Mouse (Mus musculus): ENCODE results near the gene Gm20837. TPM values are rescaled to one million over a fixed set of nuclear protein-coding genes. Genes with fewer than 3 reads are reported as not detected.

Gm20837 gene
- not detected in 2 replicates for polyA plus RNA-seq (2012; rRNA removed)

GRCm38 (mm10) chrY:90400948-90401347, at the start of gene Gm20837:
TSS of gene Gm20837 (plus strand) at chrY:90401248.

Measured in ovary, adult 2 months (tissue).